Mouse (Mus musculus) midbrain, postnatal 0 days (tissue): ENCODE measurements around the gene Snapc2. TPM values are rescaled to one million over a fixed set of nuclear protein-coding genes. Genes with fewer than 3 reads are reported as not detected.

ENCODE experiments used
- ATAC-seq: fragments of 200-750 bp; cut with Nextera tagmentation; 2 replicates; pipeline ENCODE4 v1.8.0; 2017; ENCODE audit warnings: moderate number of reproducible peaks, mild to moderate bottlenecking, moderate TSS enrichment, moderate library complexity; ENCODE audit not compliant: low FRiP score
- DNase-seq: peaks from one replicate; pipeline ENCODE4 v3.0.0-alpha.2; 2015; ENCODE audit warnings: low spot score
- H3K27ac ChIP-seq: fragments of 300-500 bp; sonication (generic); 2 replicates; pipeline ENCODE4 v1.5.1; 2014; ENCODE audit warnings: low read depth, mild to moderate bottlenecking, low read length, mixed read lengths
- H3K27me3 ChIP-seq: fragments of 300-500 bp; sonication (generic); 2 replicates; pipeline ENCODE4 v1.6.1; 2014; ENCODE audit warnings: low read length, control low read depth, mixed read lengths; ENCODE audit not compliant: insufficient read depth
- H3K36me3 ChIP-seq: fragments of 300-500 bp; sonication (generic); 2 replicates; pipeline ENCODE4 v1.6.1; 2014; ENCODE audit warnings: low read length, control low read depth, mixed read lengths; ENCODE audit not compliant: insufficient read depth
- H3K4me1 ChIP-seq: fragments of 300-500 bp; sonication (generic); 2 replicates; pipeline ENCODE4 v1.6.1; 2014; ENCODE audit warnings: mild to moderate bottlenecking, control low read depth, antibody characterized with exemption, low read length, mixed read lengths; ENCODE audit not compliant: insufficient read depth
- H3K4me2 ChIP-seq: fragments of 300-500 bp; sonication (generic); 2 replicates; pipeline ENCODE4 v1.6.1; 2014; ENCODE audit warnings: low read depth, mild to moderate bottlenecking, low read length, mixed read lengths; ENCODE audit not compliant: poor library complexity, severe bottlenecking
- H3K4me3 ChIP-seq: fragments of 300-500 bp; sonication (generic); 2 replicates; pipeline ENCODE4 v1.5.1; 2014; ENCODE audit warnings: low read depth, mild to moderate bottlenecking, low read length, moderate library complexity
- H3K9ac ChIP-seq: fragments of 300-500 bp; sonication (generic); replicated peaks from 2 replicates; pipeline ENCODE4 v1.6.1; 2014; ENCODE audit warnings: mild to moderate bottlenecking, low read length, moderate library complexity, mixed read lengths; ENCODE audit not compliant: poor library complexity, severe bottlenecking
- H3K9me3 ChIP-seq: fragments of 300-500 bp; sonication (generic); 2 replicates; pipeline ENCODE4 v1.6.1; 2016; ENCODE audit warnings: low read length, control low read depth
- CTCF ChIP-seq: IDR thresholded peaks from 2 replicates; pipeline ENCODE4 v1.5.1; 2016; ENCODE audit warnings: antibody characterized with exemption, mild to moderate bottlenecking
- WGBS: fragments of 180-500 bp; shearing (Covaris S2); extraction: QIAGEN DNeasy Blood & Tissue Kit; methylation state at CpG from one replicate; pipeline ENCODE4 v1.1.7; 2014; 5-methylcytosine and 5-hydroxymethylcytosine counted together
- polyA plus RNA-seq: library from polyadenylated mRNA; unstranded; fragments of >200 nt; fragmentation: Nextera tagmentation; extraction: Ambion mirVana; gene quantifications from 2 replicates; pipeline ENCODE4 v1.2.1, GENCODE M21; 2015
- total RNA-seq: library from RNA; depleted of rRNA; stranded (reverse); fragments of >200 nt; gene quantifications from 2 replicates; pipeline ENCODE4 v1.2.3, GENCODE M21; 2014

The Snapc2 gene
- total and polyA plus RNA-seq, 2 experiments from 2014 or later, result 64.8 to 74.3 TPM

GRCm38 (mm10) chr8:4219617-4220016 lies 33.3 kb upstream of the Snapc2 start:
- WGBS, result 99% methylated on average over 3 of the region's 3 CpGs
- no peak for TF ChIP-seq CTCF
- Histone ChIP-seq H3K9ac (no peak overlapping the region), H3K9me3 (no peaks in the 10 kb centered on the region), H3K4me3 (no peak overlapping the region), H3K27me3 (no peaks in the 10 kb centered on the region), H3K36me3 (no peaks in the 10 kb centered on the region), H3K27ac (no peak overlapping the region), H3K4me2 (no peak overlapping the region), H3K4me1 (peaks cover 10% of the 10 kb centered on the region; the same call in 1 of the 2 replicates)
- DNase-seq (no peak), ATAC-seq (no peak)

DNA sequence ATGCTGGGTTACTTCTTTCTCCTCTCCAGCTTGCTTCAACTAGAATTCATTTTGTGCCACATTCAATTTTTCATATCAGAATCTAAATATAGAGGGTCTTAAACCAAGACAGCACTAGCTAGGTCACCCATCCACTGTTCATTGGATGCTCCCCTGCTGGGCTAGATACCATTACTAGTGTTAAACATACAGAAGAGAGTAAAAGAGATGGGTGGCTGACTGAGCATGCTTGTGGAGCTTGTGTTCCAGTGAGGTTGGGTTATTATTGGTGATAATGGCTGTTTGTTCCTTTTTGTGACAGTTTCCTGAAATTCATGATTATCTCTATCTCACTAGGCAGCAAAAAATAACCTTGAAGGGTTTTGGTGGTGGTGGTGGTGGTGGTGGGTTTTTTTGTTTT lies 30.8 kb upstream of the Snapc2 start:
- no peak overlapping the region for H3K4me2 ChIP-seq
- H3K9ac ChIP-seq, result no peak overlapping the region
- H3K4me3 ChIP-seq, result no peak overlapping the region
- no peaks in the 10 kb centered on the region for H3K4me1 ChIP-seq
- TF ChIP-seq CTCF, result no peak
- no peak overlapping the region for H3K27ac ChIP-seq
- H3K27me3 ChIP-seq, result peaks cover 7% of the 10 kb centered on the region
- ATAC-seq (no peak), DNase-seq (no peak)
- no peaks in the 10 kb centered on the region for H3K36me3 ChIP-seq
- H3K9me3 ChIP-seq, result no peaks in the 10 kb centered on the region

GRCm38 (mm10) chr8:4226323-4226722 lies 26.6 kb upstream of the Snapc2 start:
- Histone ChIP-seq H3K9me3 (no peaks in the 10 kb centered on the region), H3K4me3 (no peak overlapping the region), H3K4me1 (no peaks in the 10 kb centered on the region), H3K36me3 (no peaks in the 10 kb centered on the region), H3K9ac (no peak overlapping the region), H3K27me3 (peaks cover 7% of the 10 kb centered on the region), H3K27ac (no peak overlapping the region), H3K4me2 (peak overlapping the region; percentile 9; the same call in 1 of the 2 replicates)
- WGBS, result 23% methylated on average over 4 of the region's 4 CpGs
- ATAC-seq, result no peak
- TF ChIP-seq CTCF, result no peak
- no peak for DNase-seq

- no peak within 1 kb of the TSS for H3K4me3 ChIP-seq
- peak within 1 kb of the TSS; percentile 9 for H3K4me2 ChIP-seq
- DNase-seq (no peak), ATAC-seq (peak; percentile 38; the same call in 1 of the 2 replicates)
- no peak within 1 kb of the TSS for H3K9ac ChIP-seq
- H3K36me3 ChIP-seq, result no peaks in the 10 kb centered on the region
- no peaks in the 10 kb centered on the region for H3K9me3 ChIP-seq
- TF ChIP-seq CTCF, result no peak
- WGBS, result 5% methylated on average over 30 of the region's 33 CpGs
- H3K27ac ChIP-seq, result no peak within 1 kb of the TSS
- peaks cover 7% of the 10 kb centered on the region for H3K27me3 ChIP-seq
- no peaks in the 10 kb centered on the region for H3K4me1 ChIP-seq
Observed at GRCm38 (mm10) chr8:4226739-4227347, 26.0 kb upstream of the Snapc2 start, which contains the start of gene Lrrc8e. Gene Lrrc8e, plus strand, starts transcription at chr8:4226827.

- Histone ChIP-seq H3K4me1 (no peaks in the 10 kb centered on the region), H3K36me3 (no peaks in the 10 kb centered on the region), H3K27ac (no peak overlapping the region), H3K9me3 (no peaks in the 10 kb centered on the region), H3K9ac (no peak overlapping the region), H3K4me3 (no peak overlapping the region), H3K27me3 (peaks cover 7% of the 10 kb centered on the region), H3K4me2 (no peak overlapping the region)
- DNase-seq (no peak), ATAC-seq (no peak)
- no peak for TF ChIP-seq CTCF
- WGBS, result 94% methylated on average over 4 of the region's 4 CpGs
Observed at GRCm38 (mm10) chr8:4227919-4228318, 25.0 kb upstream of the Snapc2 start.

DNA sequence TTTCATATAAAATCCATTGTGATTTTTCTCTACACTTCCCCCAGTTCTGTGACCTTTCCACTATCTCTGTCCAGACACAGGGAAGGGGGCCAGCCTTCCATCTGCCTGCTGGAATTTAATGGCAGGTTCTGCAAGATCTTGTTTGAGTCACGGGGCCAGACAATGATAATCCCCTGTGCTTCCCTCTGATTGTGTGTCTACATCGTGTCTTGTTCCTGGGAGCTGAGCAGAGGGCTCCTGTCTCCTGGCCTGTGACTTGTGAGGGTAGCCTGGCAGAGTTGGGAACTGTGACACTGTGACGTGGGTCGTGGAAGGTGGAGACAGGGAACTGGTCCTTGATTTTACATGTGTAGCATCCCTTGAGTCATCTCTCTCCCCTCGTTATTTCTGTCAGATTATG lies 23.1 kb upstream of the Snapc2 start:
- no peak for TF ChIP-seq CTCF
- no peak for DNase-seq
- H3K27me3 ChIP-seq, result peaks cover 7% of the 10 kb centered on the region
- ATAC-seq, result no peak
- no peak overlapping the region for H3K27ac ChIP-seq
- H3K4me2 ChIP-seq, result no peak overlapping the region
- no peaks in the 10 kb centered on the region for H3K4me1 ChIP-seq
- no peak overlapping the region for H3K4me3 ChIP-seq
- 57% methylated on average over 5 of the region's 5 CpGs for WGBS
- no peak overlapping the region for H3K9ac ChIP-seq
- no peaks in the 10 kb centered on the region for H3K9me3 ChIP-seq
- H3K36me3 ChIP-seq, result no peaks in the 10 kb centered on the region
